Mouse (Mus musculus): ENCODE data around the gene Iqce.

DNA sequence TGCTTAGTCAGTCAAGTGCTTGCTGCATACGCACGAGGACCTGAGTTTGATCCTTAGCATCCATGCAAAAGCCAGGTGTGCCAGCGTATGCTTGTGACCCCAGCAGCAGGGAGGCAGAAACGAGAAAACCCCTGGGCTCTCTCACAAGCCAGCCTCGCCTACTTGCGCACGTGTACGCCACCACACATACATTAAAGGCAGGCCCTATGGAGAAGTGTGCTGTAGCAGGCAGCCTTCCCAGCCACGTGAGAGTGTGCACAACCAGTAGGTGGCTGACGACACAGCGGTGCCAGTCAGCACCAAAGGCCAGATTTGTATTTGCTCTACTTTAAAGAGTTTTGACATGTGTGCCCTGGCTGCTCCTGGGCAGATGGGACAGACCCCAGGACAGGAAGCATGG lies 26.5 kb downstream of the Iqce start:
- no peak for TF ChIP-seq POLR2A (IDR thresholded peaks at IDR 0.05; ENCODE audit: insufficient read length, low read depth)
- no peak for TF ChIP-seq USF1 (IDR thresholded peaks at IDR 0.05; ENCODE audit: low read depth)
- no peak for TF ChIP-seq POLR2AphosphoS2 (IDR thresholded peaks at IDR 0.05; ENCODE audit: insufficient read length, low read depth)
- TF ChIP-seq MAX (IDR thresholded peaks at IDR 0.05; ENCODE audit: low read depth), result no peak
- no peak for TF ChIP-seq REST (IDR thresholded peaks at IDR 0.05; ENCODE audit: insufficient read depth, insufficient read length)
- TF ChIP-seq MYOG (IDR thresholded peaks at IDR 0.05; ENCODE audit: control insufficient read depth in 1 of 3, insufficient read depth in 1 of 3, insufficient read length in 2 of 3, low read depth in 2 of 3), result no peak
- no peak for TF ChIP-seq MYOD1 (IDR thresholded peaks at IDR 0.05; ENCODE audit: control insufficient read depth in 1 of 3, insufficient read length in 2 of 3, low read depth in 2 of 3)
- TF ChIP-seq E2F4 (IDR thresholded peaks at IDR 0.05; ENCODE audit: insufficient read depth), result no peak
- TF ChIP-seq TCF12 (IDR thresholded peaks at IDR 0.05; ENCODE audit: insufficient read depth, poor library complexity, severe bottlenecking), result no peak
